Comparison of ENCODE assay signal across 11 mouse cellular contexts in genomic region chr15:12037866-12038625, GRCm38 (mm10). TPM values are rescaled to one million over a fixed set of nuclear protein-coding genes. Genes with fewer than 3 reads are reported as not detected.
DNase-seq lines count a peak whose midpoint lies in the region; ATAC-seq and TF ChIP-seq lines count a peak whose summit lies in the region.
"Had no signal": no experiment of that assay in that cellular context is flagged by ENCODE, and none has a peak within 500 bp of the region (broad histone marks: within the 10 kb centered on the region; RNA-seq: fewer than 3 reads in every experiment).

No protein-coding gene starts in this region.

- peak; percentile 13; the same call in 1 of the 2 replicates for ATAC-seq in lung, embryonic 15.5 days (ENCODE audit: borderline replicate concordance, extremely low read depth, low FRiP score, low TSS enrichment)
- ATAC-seq in granulocyte monocyte progenitor cell, adult 5-6 weeks (replicated peaks; ENCODE audit: poor library complexity, severe bottlenecking), result peak; percentile 14; the same call in 1 of the 2 replicates
- ATAC-seq in stomach, postnatal 0 days (ENCODE audit: low FRiP score, low TSS enrichment), result no peak

- 69% methylated on average over 10 of the region's 10 CpGs for WGBS in lung, embryonic 15.5 days
- 76% methylated on average over 10 of the region's 10 CpGs for WGBS in stomach, postnatal 0 days

- H3K4me2 ChIP-seq in lung, embryonic 15.5 days, result no peak overlapping the region
- no peak overlapping the region for H3K4me2 ChIP-seq in stomach, postnatal 0 days (replicated peaks; ENCODE audit: low read depth)
- H3K4me2 ChIP-seq: limb, embryonic 12.5 days; stomach, embryonic 15.5 days had no signal

- H3K36me3 ChIP-seq in lung, embryonic 15.5 days, result no peaks in the 10 kb centered on the region
- H3K36me3 ChIP-seq in stomach, postnatal 0 days (ENCODE audit: control insufficient read depth, insufficient read depth, low read length), result no peaks in the 10 kb centered on the region
- H3K36me3 ChIP-seq: limb, embryonic 12.5 days; stomach, embryonic 15.5 days had no signal

- H3K4me3 ChIP-seq in lung, embryonic 15.5 days, result no peak overlapping the region
- no peak overlapping the region for H3K4me3 ChIP-seq in stomach, postnatal 0 days (ENCODE audit: low read depth, low read length)
- H3K4me3 ChIP-seq: limb, embryonic 12.5 days; stomach, embryonic 15.5 days had no signal

- TF ChIP-seq EP300 in stomach, postnatal 0 days (optimal IDR thresholded peaks at IDR 0.05), result no peak

- 0 out of 2 replicates have a peak, but pooled peaks cover 7% of the 10 kb centered on the region for H3K4me1 ChIP-seq in lung, embryonic 15.5 days
- no peaks in the 10 kb centered on the region for H3K4me1 ChIP-seq in stomach, postnatal 0 days (replicated peaks; ENCODE audit: control insufficient read depth, insufficient read depth)

- TF ChIP-seq CTCF in stomach, postnatal 0 days (IDR thresholded peaks at IDR 0.05; ENCODE audit: low read depth), result no peak

- H3K27ac ChIP-seq in lung, embryonic 15.5 days, result no peak overlapping the region
- no peak overlapping the region for H3K27ac ChIP-seq in stomach, postnatal 0 days (replicated peaks)
- H3K27ac ChIP-seq: kidney, postnatal 0 days; limb, embryonic 12.5 days; stomach, embryonic 15.5 days had no signal

- H3K9me3 ChIP-seq in lung, embryonic 15.5 days, result no peaks in the 10 kb centered on the region
- no peaks in the 10 kb centered on the region for H3K9me3 ChIP-seq in stomach, postnatal 0 days (ENCODE audit: control insufficient read depth, low read length)
- H3K9me3 ChIP-seq: limb, embryonic 12.5 days; stomach, embryonic 15.5 days had no signal

- no peaks in the 10 kb centered on the region for H3K27me3 ChIP-seq in lung, embryonic 15.5 days
- H3K27me3 ChIP-seq in stomach, postnatal 0 days (ENCODE audit: control insufficient read depth, insufficient read depth, low read length), result no peaks in the 10 kb centered on the region
- H3K27me3 ChIP-seq: limb, embryonic 12.5 days; stomach, embryonic 15.5 days had no signal

- no peak overlapping the region for H3K9ac ChIP-seq in lung, embryonic 15.5 days
- no peak overlapping the region for H3K9ac ChIP-seq in stomach, postnatal 0 days (ENCODE audit: low read length)
- H3K9ac ChIP-seq: limb, embryonic 12.5 days; stomach, embryonic 15.5 days had no signal

- no peak for DNase-seq in lung, postnatal 10 days
- peak; percentile 86 for DNase-seq in MN1 (ENCODE audit: low spot score)
- DNase-seq in stomach, postnatal 0 days (ENCODE audit: low spot score), result peak; percentile 22
- DNase-seq in spleen, postnatal 36 days (ENCODE audit: low spot score in 2 of 2), result no peak
- DNase-seq in right cerebral cortex, postnatal 10 days (ENCODE audit: low spot score in 2 of 2), result no peak
- DNase-seq: cerebellum, adult 11-12 months had no signal

RNA-seq across cellular contexts. Expression of gene Sub1, which starts 41.3 kb away (rescaled TPM):
- polyA plus RNA-seq in lung, embryonic 15.5 days (2015; fragmentation: Nextera tagmentation; extraction: Ambion mirVana), result 644 and 703 TPM in 2 replicates
- 545 and 554 TPM in 2 replicates for total RNA-seq in granulocyte monocyte progenitor cell, adult 5-6 weeks (2014; fragmentation: Nextera tagmentation)
- 769 and 935 TPM in 2 replicates for total RNA-seq in granulocyte monocyte progenitor cell, adult 5-6 weeks (2017)
- polyA plus RNA-seq in stomach, postnatal 0 days (2015; fragmentation: Nextera tagmentation; extraction: Ambion mirVana), result 519 and 531 TPM in 2 replicates

Comparison
In these comparisons a context has a peak if more than half of its experiments do, and no peak if none do; other contexts are left out.
1. DNase-seq: peak in MN1 (single experiment) and stomach, postnatal 0 days (single experiment); none in lung, postnatal 10 days (single experiment), spleen, postnatal 36 days (0 of 2) and right cerebral cortex, postnatal 10 days (0 of 2).